Mouse (Mus musculus) intestine, embryonic 16.5 days (tissue): ENCODE data around the gene Olfm1. TPM values are rescaled to one million over a fixed set of nuclear protein-coding genes. Genes with fewer than 3 reads are reported as not detected.

Source experiments
- ATAC-seq: fragments of 200-750 bp; cut with Nextera tagmentation; 2 replicates; pipeline ENCODE4 v1.8.0; 2017; ENCODE audit warnings: moderate TSS enrichment, moderate library complexity
- H3K27ac ChIP-seq: fragments of 300-500 bp; sonication (generic); 2 replicates; pipeline ENCODE4 v1.5.1; 2014; ENCODE audit warnings: mild to moderate bottlenecking, low read length
- H3K27me3 ChIP-seq: fragments of 300-500 bp; sonication (generic); replicated peaks from 2 replicates; pipeline ENCODE4 v1.6.1; 2014; ENCODE audit warnings: low read length, control low read depth, mixed read lengths; ENCODE audit not compliant: control insufficient read depth, insufficient read depth
- H3K36me3 ChIP-seq: fragments of 300-500 bp; sonication (generic); 2 replicates; pipeline ENCODE4 v1.6.1; 2014; ENCODE audit warnings: low read length, control low read depth; ENCODE audit not compliant: control insufficient read depth, insufficient read depth
- H3K4me1 ChIP-seq: fragments of 300-500 bp; sonication (generic); 2 replicates; pipeline ENCODE4 v1.6.1; 2014; ENCODE audit warnings: low read length, control low read depth, mixed read lengths; ENCODE audit not compliant: control insufficient read depth, insufficient read depth
- H3K4me2 ChIP-seq: fragments of 300-500 bp; sonication (generic); 2 replicates; pipeline ENCODE4 v1.6.1; 2014; ENCODE audit warnings: low read depth, low read length, control low read depth
- H3K4me3 ChIP-seq: fragments of 300-500 bp; sonication (generic); 2 replicates; pipeline ENCODE4 v1.5.1; 2014; ENCODE audit warnings: mild to moderate bottlenecking, low read length
- H3K9ac ChIP-seq: fragments of 300-500 bp; sonication (generic); 2 replicates; pipeline ENCODE4 v1.6.1; 2014; ENCODE audit warnings: low read depth, low read length
- H3K9me3 ChIP-seq: fragments of 300-500 bp; sonication (generic); 2 replicates; pipeline ENCODE4 v1.6.1; 2016; ENCODE audit warnings: low read length, control low read depth; ENCODE audit not compliant: control insufficient read depth
- WGBS: fragments of 180-500 bp; shearing (Covaris S2); extraction: QIAGEN DNeasy Blood & Tissue Kit; methylation state at CpG from one replicate; pipeline ENCODE4 v1.1.7; 2014; 5-methylcytosine and 5-hydroxymethylcytosine counted together
- polyA plus RNA-seq: library from polyadenylated mRNA; unstranded; fragments of >200 nt; fragmentation: Nextera tagmentation; extraction: Ambion mirVana; gene quantifications from 2 replicates; pipeline ENCODE4 v1.2.1, GENCODE M21; 2015

Gene Olfm1
- polyA plus RNA-seq, 1 experiment from 2014 or later: 13.3 TPM

- Histone ChIP-seq H3K9ac (no peak overlapping the region), H3K27me3 (peaks cover 13% of the 10 kb centered on the region), H3K4me1 (peaks cover 4% of the 10 kb centered on the region; the same call in 1 of the 2 replicates), H3K36me3 (no peaks in the 10 kb centered on the region), H3K4me3 (no peak overlapping the region), H3K27ac (no peak overlapping the region), H3K4me2 (no peak overlapping the region), H3K9me3 (no peaks in the 10 kb centered on the region)
- ATAC-seq: no peak
- WGBS: 69% methylated on average over 8 of the region's 8 CpGs
Measured at GRCm38 (mm10) chr2:28195726-28196125, 2.9 kb downstream of the Olfm1 start.

DNA sequence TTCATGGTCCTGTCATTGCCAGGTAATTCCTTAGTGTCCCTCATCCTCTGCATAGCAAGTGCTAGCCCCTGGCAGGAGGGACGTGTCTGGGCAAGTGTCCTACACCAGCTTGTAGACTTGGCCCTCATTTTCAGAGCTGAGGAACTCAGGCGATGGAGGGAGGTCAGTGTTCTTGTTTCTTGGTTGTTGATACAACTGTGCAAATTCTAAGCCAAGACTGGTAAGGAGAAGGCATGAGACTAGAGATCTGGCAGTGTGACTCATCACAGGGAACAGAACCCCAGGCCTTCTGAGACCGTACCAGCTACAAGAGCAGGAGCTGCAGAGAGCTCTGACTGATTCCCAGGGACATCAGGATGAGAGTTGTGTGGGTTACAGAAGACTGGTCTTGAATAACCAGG lies 8.6 kb downstream of the Olfm1 start:
- peaks cover 16% of the 10 kb centered on the region for H3K4me1 ChIP-seq
- H3K27ac ChIP-seq: no peak overlapping the region
- 75% methylated on average over 3 of the region's 3 CpGs for WGBS
- H3K4me3 ChIP-seq: no peak overlapping the region
- no peak overlapping the region for H3K4me2 ChIP-seq
- H3K27me3 ChIP-seq: no peaks in the 10 kb centered on the region
- H3K36me3 ChIP-seq: no peaks in the 10 kb centered on the region
- no peak for ATAC-seq
- no peaks in the 10 kb centered on the region for H3K9me3 ChIP-seq
- no peak overlapping the region for H3K9ac ChIP-seq

- H3K9me3 ChIP-seq: no peaks in the 10 kb centered on the region
- peaks cover 16% of the 10 kb centered on the region for H3K4me1 ChIP-seq
- H3K9ac ChIP-seq: no peak overlapping the region
- no peak overlapping the region for H3K4me3 ChIP-seq
- no peak overlapping the region for H3K27ac ChIP-seq
- WGBS: 9% methylated on average over 9 of the region's 9 CpGs
- no peaks in the 10 kb centered on the region for H3K27me3 ChIP-seq
- ATAC-seq: peak; percentile 39
- H3K4me2 ChIP-seq: no peak overlapping the region
- no peaks in the 10 kb centered on the region for H3K36me3 ChIP-seq
Measured at GRCm38 (mm10) chr2:28204167-28204566, 11.4 kb downstream of the Olfm1 start.

GRCm38 (mm10) chr2:28204677-28205466 lies 12.1 kb downstream of the Olfm1 start:
- peak overlapping the region; percentile 100 for H3K4me2 ChIP-seq
- 16% methylated on average over 19 of the region's 19 CpGs for WGBS
- no peak overlapping the region for H3K27ac ChIP-seq
- H3K4me3 ChIP-seq: peak overlapping the region; percentile 66
- ATAC-seq: peak; percentile 45
- no peaks in the 10 kb centered on the region for H3K27me3 ChIP-seq
- peak overlapping the region; percentile 48; the same call in 1 of the 2 replicates for H3K9ac ChIP-seq
- H3K36me3 ChIP-seq: no peaks in the 10 kb centered on the region
- no peaks in the 10 kb centered on the region for H3K9me3 ChIP-seq
- peaks cover 16% of the 10 kb centered on the region for H3K4me1 ChIP-seq

GRCm38 (mm10) chr2:28205467-28205805 lies 12.6 kb downstream of the Olfm1 start:
- peak overlapping the region; percentile 66 for H3K4me3 ChIP-seq
- H3K9ac ChIP-seq: peak overlapping the region; percentile 76
- under 1% methylated on average over 35 of the region's 49 CpGs for WGBS
- H3K9me3 ChIP-seq: no peaks in the 10 kb centered on the region
- H3K4me1 ChIP-seq: peaks cover 19% of the 10 kb centered on the region
- H3K36me3 ChIP-seq: no peaks in the 10 kb centered on the region
- ATAC-seq: peak; percentile 74
- H3K4me2 ChIP-seq: peak overlapping the region; percentile 100
- no peaks in the 10 kb centered on the region for H3K27me3 ChIP-seq
- H3K27ac ChIP-seq: no peak overlapping the region

GRCm38 (mm10) chr2:28205870-28206421 lies 13.2 kb downstream of the Olfm1 start:
- under 1% methylated on average over 45 of the region's 51 CpGs for WGBS
- H3K36me3 ChIP-seq: no peaks in the 10 kb centered on the region

DNA sequence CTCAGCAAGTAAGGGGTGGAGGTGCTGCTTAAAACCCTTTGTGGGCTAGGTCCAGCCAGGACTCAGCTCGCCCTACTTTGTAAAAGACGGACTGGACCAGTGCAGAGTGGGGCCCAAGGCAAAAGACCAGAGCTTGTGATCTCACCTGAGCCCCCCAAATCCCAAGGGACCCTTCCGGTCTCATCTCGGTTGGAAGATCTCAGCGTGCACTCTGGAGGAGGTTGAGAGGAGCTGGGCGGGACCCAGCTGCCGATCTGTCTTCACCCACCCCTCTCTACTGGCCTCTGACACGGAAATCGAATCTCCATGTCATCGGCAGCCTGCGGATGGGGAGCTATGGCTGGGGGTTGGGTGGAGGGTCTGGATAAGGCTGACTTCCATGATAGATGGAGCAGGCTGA lies 13.7 kb downstream of the Olfm1 start:
- Histone ChIP-seq H3K9ac (peak overlapping the region; percentile 76), H3K36me3 (no peaks in the 10 kb centered on the region), H3K27ac (no peak overlapping the region), H3K4me3 (peak overlapping the region; percentile 66), H3K9me3 (no peaks in the 10 kb centered on the region), H3K4me1 (peaks cover 19% of the 10 kb centered on the region), H3K27me3 (no peaks in the 10 kb centered on the region), H3K4me2 (peak overlapping the region; percentile 100)
- no peak for ATAC-seq
- 17% methylated on average over 11 of the region's 11 CpGs for WGBS

More at GRCm38 (mm10) chr2:28205870-28206421, 13.2 kb downstream of the Olfm1 start:
- H3K27me3 ChIP-seq: no peaks in the 10 kb centered on the region
- H3K9me3 ChIP-seq: no peaks in the 10 kb centered on the region
- H3K27ac ChIP-seq: no peak overlapping the region
- H3K9ac ChIP-seq: peak overlapping the region; percentile 76
- peak overlapping the region; percentile 66 for H3K4me3 ChIP-seq
- peak; percentile 32 for ATAC-seq
- H3K4me2 ChIP-seq: peak overlapping the region; percentile 100
- peaks cover 19% of the 10 kb centered on the region for H3K4me1 ChIP-seq

- H3K27me3 ChIP-seq: no peaks in the 10 kb centered on the region
- no peak overlapping the region for H3K27ac ChIP-seq
- H3K4me3 ChIP-seq: no peak overlapping the region
- H3K4me2 ChIP-seq: no peak overlapping the region
- 84% methylated on average over 3 of the region's 3 CpGs for WGBS
- H3K9me3 ChIP-seq: no peaks in the 10 kb centered on the region
- no peak for ATAC-seq
- H3K9ac ChIP-seq: no peak overlapping the region
- H3K4me1 ChIP-seq: peaks cover 23% of the 10 kb centered on the region
- H3K36me3 ChIP-seq: no peaks in the 10 kb centered on the region
Measured at GRCm38 (mm10) chr2:28207200-28207750, 14.5 kb downstream of the Olfm1 start.

DNA sequence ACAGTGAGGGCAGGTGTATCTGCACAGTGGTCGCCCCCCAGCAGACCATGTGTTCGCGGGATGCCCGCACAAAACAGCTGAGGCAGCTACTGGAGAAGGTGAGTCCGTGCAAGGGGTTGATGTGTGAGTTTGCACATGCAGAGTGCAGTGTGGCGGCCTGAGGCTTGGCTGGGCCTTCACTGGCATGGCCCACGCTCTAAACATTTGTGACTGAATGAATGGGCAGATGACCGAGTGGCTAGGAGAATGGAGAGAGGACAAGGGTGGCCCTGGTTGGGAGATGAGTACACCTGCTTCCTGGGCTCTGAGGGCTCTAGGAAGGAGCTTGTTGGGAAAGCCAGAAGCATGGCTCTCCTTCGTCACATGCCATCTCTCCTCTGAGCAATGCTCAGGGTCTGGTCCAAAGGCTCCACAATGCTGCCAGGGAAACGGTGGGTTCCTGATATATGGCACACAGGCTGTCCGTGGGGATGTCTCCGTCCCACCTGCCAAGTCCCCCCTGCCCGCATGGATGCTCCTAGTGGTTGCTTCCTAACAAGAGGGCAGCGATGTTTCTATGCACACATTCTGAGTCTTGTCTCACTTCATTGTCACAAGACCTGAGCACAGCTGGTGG lies 15.4 kb downstream of the Olfm1 start:
- no peak overlapping the region for H3K4me3 ChIP-seq
- no peaks in the 10 kb centered on the region for H3K9me3 ChIP-seq
- no peak overlapping the region for H3K4me2 ChIP-seq
- peaks cover 23% of the 10 kb centered on the region for H3K4me1 ChIP-seq
- no peaks in the 10 kb centered on the region for H3K27me3 ChIP-seq
- H3K9ac ChIP-seq: no peak overlapping the region
- WGBS: 92% methylated on average over 14 of the region's 14 CpGs
- no peak overlapping the region for H3K27ac ChIP-seq
- no peak for ATAC-seq
- no peaks in the 10 kb centered on the region for H3K36me3 ChIP-seq
